Mouse (Mus musculus): ENCODE data around the gene Zfyve26. TPM values are rescaled to one million over a fixed set of nuclear protein-coding genes. Genes with fewer than 3 reads are reported as not detected.

The Zfyve26 gene
- polyA plus RNA-seq, 1 experiment from 2014 or later: 16.1 TPM

GRCm38 (mm10) chr12:79248110-79248509 is 48.0 kb downstream of the Zfyve26 start:
- Histone ChIP-seq H3K4me2 (ENCODE audit: low read depth, low read length, severe bottlenecking) (no peak overlapping the region), H3K27me3 (ENCODE audit: control insufficient read depth, insufficient read depth, low read length) (no peaks in the 10 kb centered on the region), H3K9ac (ENCODE audit: low read length) (no peak overlapping the region), H3K36me3 (ENCODE audit: control insufficient read depth, insufficient read depth, low read length) (peaks cover 8% of the 10 kb centered on the region; the same call in 1 of the 2 replicates), H3K27ac (ENCODE audit: low read depth, low read length) (no peak overlapping the region), H3K4me1 (replicated peaks; ENCODE audit: control insufficient read depth, insufficient read depth, low read length) (no peaks in the 10 kb centered on the region), H3K4me3 (ENCODE audit: low read depth, low read length) (no peak overlapping the region), H3K9me3 (ENCODE audit: control insufficient read depth, low read length) (no peaks in the 10 kb centered on the region)
- ATAC-seq (replicated peaks; ENCODE audit: low FRiP score) (no peak), DNase-seq (ENCODE audit: low spot score) (no peak)
- 86% methylated on average over 3 of the region's 3 CpGs for WGBS

- Histone ChIP-seq H3K9me3 (ENCODE audit: control insufficient read depth, low read length) (no peaks in the 10 kb centered on the region), H3K27me3 (ENCODE audit: control insufficient read depth, insufficient read depth, low read length) (no peaks in the 10 kb centered on the region), H3K9ac (ENCODE audit: low read length) (no peak overlapping the region), H3K4me1 (replicated peaks; ENCODE audit: control insufficient read depth, insufficient read depth, low read length) (no peaks in the 10 kb centered on the region), H3K4me2 (ENCODE audit: low read depth, low read length, severe bottlenecking) (no peak overlapping the region), H3K36me3 (ENCODE audit: control insufficient read depth, insufficient read depth, low read length) (peaks cover 8% of the 10 kb centered on the region; the same call in 1 of the 2 replicates), H3K27ac (ENCODE audit: low read depth, low read length) (no peak overlapping the region), H3K4me3 (ENCODE audit: low read depth, low read length) (no peak overlapping the region)
- ATAC-seq (replicated peaks; ENCODE audit: low FRiP score): no peak
- DNase-seq (ENCODE audit: low spot score): no peak
- WGBS: 95% methylated on average over 6 of the region's 6 CpGs
Observed at GRCm38 (mm10) chr12:79242921-79243320, 53.2 kb downstream of the Zfyve26 start.

- Histone ChIP-seq H3K9ac (ENCODE audit: low read length) (no peak overlapping the region), H3K9me3 (ENCODE audit: control insufficient read depth, low read length) (no peaks in the 10 kb centered on the region), H3K36me3 (ENCODE audit: control insufficient read depth, insufficient read depth, low read length) (peaks cover 4% of the 10 kb centered on the region; the same call in 1 of the 2 replicates), H3K4me3 (ENCODE audit: low read depth, low read length) (no peak overlapping the region), H3K27ac (ENCODE audit: low read depth, low read length) (no peak overlapping the region), H3K4me1 (replicated peaks; ENCODE audit: control insufficient read depth, insufficient read depth, low read length) (no peaks in the 10 kb centered on the region), H3K27me3 (ENCODE audit: control insufficient read depth, insufficient read depth, low read length) (no peaks in the 10 kb centered on the region), H3K4me2 (ENCODE audit: low read depth, low read length, severe bottlenecking) (no peak overlapping the region)
- no peak for ATAC-seq (replicated peaks; ENCODE audit: low FRiP score)
- WGBS: 95% methylated on average over 2 of the region's 2 CpGs
- DNase-seq (ENCODE audit: low spot score): no peak
Observed at GRCm38 (mm10) chr12:79241985-79242384, 54.1 kb downstream of the Zfyve26 start.

GRCm38 (mm10) chr12:79235485-79236080 is 60.5 kb downstream of the Zfyve26 start:
- Histone ChIP-seq H3K36me3 (ENCODE audit: control insufficient read depth, insufficient read depth, low read length) (no peaks in the 10 kb centered on the region; the same call in 1 of the 2 replicates), H3K4me2 (ENCODE audit: low read depth, low read length, severe bottlenecking) (no peak overlapping the region), H3K4me1 (replicated peaks; ENCODE audit: control insufficient read depth, insufficient read depth, low read length) (no peaks in the 10 kb centered on the region; the same call in 1 of the 2 replicates), H3K27ac (ENCODE audit: low read depth, low read length) (no peak overlapping the region), H3K27me3 (ENCODE audit: control insufficient read depth, insufficient read depth, low read length) (no peaks in the 10 kb centered on the region), H3K9me3 (ENCODE audit: control insufficient read depth, low read length) (no peaks in the 10 kb centered on the region), H3K4me3 (ENCODE audit: low read depth, low read length) (no peak overlapping the region), H3K9ac (ENCODE audit: low read length) (no peak overlapping the region)
- WGBS: 78% methylated on average over 11 of the region's 11 CpGs
- ATAC-seq (replicated peaks; ENCODE audit: low FRiP score) (no peak), DNase-seq (ENCODE audit: low spot score) (no peak)

- no peaks in the 10 kb centered on the region for H3K4me1 ChIP-seq (replicated peaks; ENCODE audit: control insufficient read depth, insufficient read depth, low read length)
- WGBS: 83% methylated on average over 5 of the region's 5 CpGs
- no peaks in the 10 kb centered on the region for H3K27me3 ChIP-seq (ENCODE audit: control insufficient read depth, insufficient read depth, low read length)
- no peaks in the 10 kb centered on the region for H3K9me3 ChIP-seq (ENCODE audit: control insufficient read depth, low read length)
- no peak overlapping the region for H3K27ac ChIP-seq (ENCODE audit: low read depth, low read length)
- H3K36me3 ChIP-seq (ENCODE audit: control insufficient read depth, insufficient read depth, low read length): no peaks in the 10 kb centered on the region
- no peak overlapping the region for H3K9ac ChIP-seq (ENCODE audit: low read length)
- DNase-seq (ENCODE audit: low spot score) (no peak), ATAC-seq (replicated peaks; ENCODE audit: low FRiP score) (no peak)
- H3K4me2 ChIP-seq (ENCODE audit: low read depth, low read length, severe bottlenecking): no peak overlapping the region
- no peak overlapping the region for H3K4me3 ChIP-seq (ENCODE audit: low read depth, low read length)
Observed at GRCm38 (mm10) chr12:79217511-79217910, 78.6 kb downstream of the Zfyve26 start.

GRCm38 (mm10) chr12:79211447-79211846 is 84.7 kb downstream of the Zfyve26 start:
- H3K27me3 ChIP-seq (ENCODE audit: control insufficient read depth, insufficient read depth, low read length): no peaks in the 10 kb centered on the region
- DNase-seq (ENCODE audit: low spot score) (no peak), ATAC-seq (replicated peaks; ENCODE audit: low FRiP score) (no peak)
- 90% methylated on average over 8 of the region's 8 CpGs for WGBS
- H3K36me3 ChIP-seq (ENCODE audit: control insufficient read depth, insufficient read depth, low read length): no peaks in the 10 kb centered on the region
- no peak overlapping the region for H3K4me3 ChIP-seq (ENCODE audit: low read depth, low read length)
- H3K9me3 ChIP-seq (ENCODE audit: control insufficient read depth, low read length): no peaks in the 10 kb centered on the region
- H3K4me2 ChIP-seq (ENCODE audit: low read depth, low read length, severe bottlenecking): no peak overlapping the region
- no peak overlapping the region for H3K27ac ChIP-seq (ENCODE audit: low read depth, low read length)
- no peaks in the 10 kb centered on the region for H3K4me1 ChIP-seq (replicated peaks; ENCODE audit: control insufficient read depth, insufficient read depth, low read length)
- H3K9ac ChIP-seq (ENCODE audit: low read length): no peak overlapping the region

GRCm38 (mm10) chr12:79208703-79209464 is 87.2 kb downstream of the Zfyve26 start, which contains the start of gene Rdh12:
Gene Rdh12 (plus strand): TSS chr12:79208914.
- Histone ChIP-seq H3K9ac (ENCODE audit: low read length) (peak within 1 kb of the TSS; percentile 45), H3K9me3 (ENCODE audit: control insufficient read depth, low read length) (no peaks in the 10 kb centered on the region), H3K4me3 (ENCODE audit: low read depth, low read length) (peak within 1 kb of the TSS; percentile 37), H3K4me2 (ENCODE audit: low read depth, low read length, severe bottlenecking) (peak within 1 kb of the TSS; percentile 66), H3K27ac (ENCODE audit: low read depth, low read length) (no peak within 1 kb of the TSS), H3K27me3 (ENCODE audit: control insufficient read depth, insufficient read depth, low read length) (no peaks in the 10 kb centered on the region), H3K36me3 (ENCODE audit: control insufficient read depth, insufficient read depth, low read length) (no peaks in the 10 kb centered on the region), H3K4me1 (replicated peaks; ENCODE audit: control insufficient read depth, insufficient read depth, low read length) (no peaks in the 10 kb centered on the region)
- DNase-seq (ENCODE audit: low spot score) (no peak), ATAC-seq (replicated peaks; ENCODE audit: low FRiP score) (0 out of 2 replicates have a peak, but pooled peaks have one; percentile 58)
- WGBS: 6% methylated on average over 13 of the region's 13 CpGs

GRCm38 (mm10) chr12:79201882-79202281 is 94.2 kb downstream of the Zfyve26 start:
- Histone ChIP-seq H3K9me3 (ENCODE audit: control insufficient read depth, low read length) (no peaks in the 10 kb centered on the region), H3K27me3 (ENCODE audit: control insufficient read depth, insufficient read depth, low read length) (no peaks in the 10 kb centered on the region), H3K36me3 (ENCODE audit: control insufficient read depth, insufficient read depth, low read length) (no peaks in the 10 kb centered on the region), H3K9ac (ENCODE audit: low read length) (no peak overlapping the region), H3K4me3 (ENCODE audit: low read depth, low read length) (no peak overlapping the region), H3K4me2 (ENCODE audit: low read depth, low read length, severe bottlenecking) (no peak overlapping the region), H3K27ac (ENCODE audit: low read depth, low read length) (no peak overlapping the region), H3K4me1 (replicated peaks; ENCODE audit: control insufficient read depth, insufficient read depth, low read length) (no peaks in the 10 kb centered on the region)
- 69% methylated on average over 3 of the region's 3 CpGs for whole genome bisulfite sequencing
- ATAC-seq (replicated peaks; ENCODE audit: low FRiP score) (no peak), DNase-seq (ENCODE audit: low spot score) (no peak)
